Mouse (Mus musculus) limb, embryonic 12.5 days (tissue): ENCODE results near the gene Cux2. TPM values are rescaled to one million over a fixed set of nuclear protein-coding genes. Genes with fewer than 3 reads are reported as not detected.
A peak's percentile ranks its signal among the peaks of the same experiment; 100 is the strongest.

ENCODE experiments used
- ATAC-seq: fragments of 200-750 bp; cut with Nextera tagmentation; 2 replicates; pipeline ENCODE4 v1.8.0; 2017; ENCODE audit warnings: low read depth, moderate TSS enrichment; ENCODE audit not compliant: insufficient number of reproducible peaks, insufficient read depth, low FRiP score, low TSS enrichment
- H3K27ac ChIP-seq: fragments of 300-500 bp; sonication (generic); 2 replicates; pipeline ENCODE4 v1.5.1; 2016; ENCODE audit warnings: mild to moderate bottlenecking, moderate library complexity
- H3K27me3 ChIP-seq: fragments of 300-500 bp; sonication (generic); 2 replicates; pipeline ENCODE4 v1.6.1; 2016; ENCODE audit warnings: mild to moderate bottlenecking, moderate library complexity
- H3K36me3 ChIP-seq: fragments of 300-500 bp; sonication (generic); 2 replicates; pipeline ENCODE4 v1.6.1; 2016; ENCODE audit warnings: mild to moderate bottlenecking, moderate library complexity
- H3K4me1 ChIP-seq: fragments of 300-500 bp; sonication (generic); replicated peaks from 2 replicates; pipeline ENCODE4 v1.6.1; 2016
- H3K4me2 ChIP-seq: fragments of 300-500 bp; sonication (generic); 2 replicates; pipeline ENCODE4 v1.6.1; 2016; ENCODE audit warnings: mild to moderate bottlenecking, moderate library complexity
- H3K4me3 ChIP-seq: fragments of 300-500 bp; sonication (generic); replicated peaks from 2 replicates; pipeline ENCODE4 v1.5.1; 2016; ENCODE audit warnings: mild to moderate bottlenecking
- H3K9ac ChIP-seq: fragments of 300-500 bp; sonication (generic); replicated peaks from 2 replicates; pipeline ENCODE4 v1.6.1; 2016; ENCODE audit warnings: mild to moderate bottlenecking, moderate library complexity
- H3K9me3 ChIP-seq: fragments of 300-500 bp; sonication (generic); 2 replicates; pipeline ENCODE4 v1.6.1; 2016; ENCODE audit warnings: mild to moderate bottlenecking, moderate library complexity
- WGBS: fragments of 180-500 bp; shearing (Covaris S2); methylation state at CpG from one replicate; pipeline ENCODE4 v1.1.7; 2016; 5-methylcytosine and 5-hydroxymethylcytosine counted together
- polyA plus RNA-seq: library from polyadenylated mRNA; unstranded; fragments of >200 nt; fragmentation: Nextera tagmentation; extraction: Ambion mirVana; gene quantifications from 2 replicates; pipeline ENCODE4 v1.2.1, GENCODE M21; 2016

Gene Cux2
- polyA plus RNA-seq, 1 experiment from 2014 or later, result 5.0 TPM

DNA sequence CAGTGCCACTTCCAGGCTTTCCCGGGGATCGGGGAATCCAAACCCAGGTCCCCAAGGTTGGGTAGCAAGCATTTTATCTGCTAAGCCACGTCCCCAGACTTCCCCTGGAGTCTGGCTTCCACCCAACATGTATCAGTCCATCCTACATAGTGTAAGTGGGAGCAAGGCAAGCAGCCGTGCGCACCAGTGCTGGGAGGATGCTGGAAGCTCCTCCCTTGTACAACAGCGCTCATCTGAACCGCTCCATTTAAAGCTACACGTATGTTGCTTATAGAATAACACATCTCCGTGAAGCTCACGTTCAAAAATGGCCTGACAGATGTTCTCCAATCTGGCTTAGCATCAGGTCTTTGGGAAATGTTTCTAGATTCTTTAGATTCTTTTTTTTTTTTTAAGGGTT, 86.9 kb downstream of the Cux2 start:
- Histone ChIP-seq H3K9ac (no peak overlapping the region), H3K27me3 (peaks cover 12% of the 10 kb centered on the region), H3K4me3 (no peak overlapping the region), H3K4me1 (peaks cover 31% of the 10 kb centered on the region), H3K9me3 (no peaks in the 10 kb centered on the region), H3K36me3 (no peaks in the 10 kb centered on the region), H3K27ac (no peak overlapping the region), H3K4me2 (no peak overlapping the region)
- 87% methylated on average over 10 of the region's 10 CpGs for WGBS
- no peak for ATAC-seq

DNA sequence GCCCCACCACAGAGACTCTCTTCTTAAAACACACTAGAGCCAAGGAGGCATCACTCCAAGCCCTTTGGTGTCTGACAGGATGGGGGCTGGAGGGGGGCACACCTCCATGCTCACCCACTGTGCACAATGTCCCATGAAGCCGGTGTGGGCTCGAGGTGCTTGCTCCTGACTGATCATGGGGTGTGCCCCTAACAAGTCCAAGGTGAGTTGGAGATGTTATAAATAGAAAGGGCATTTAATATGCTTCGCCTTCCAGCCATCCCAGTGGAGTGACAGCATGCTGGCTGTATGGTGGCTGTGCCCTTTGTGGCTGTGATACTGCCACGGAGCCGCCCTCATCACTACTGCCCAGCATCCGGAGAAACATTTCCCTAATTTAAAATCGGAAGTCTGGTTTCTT, 87.5 kb downstream of the Cux2 start:
- Histone ChIP-seq H3K4me1 (peaks cover 35% of the 10 kb centered on the region), H3K4me2 (no peak overlapping the region), H3K9ac (no peak overlapping the region), H3K27me3 (peaks cover 12% of the 10 kb centered on the region), H3K27ac (no peak overlapping the region), H3K9me3 (no peaks in the 10 kb centered on the region), H3K4me3 (no peak overlapping the region), H3K36me3 (no peaks in the 10 kb centered on the region)
- no peak for ATAC-seq
- WGBS, result 88% methylated on average over 7 of the region's 7 CpGs

DNA sequence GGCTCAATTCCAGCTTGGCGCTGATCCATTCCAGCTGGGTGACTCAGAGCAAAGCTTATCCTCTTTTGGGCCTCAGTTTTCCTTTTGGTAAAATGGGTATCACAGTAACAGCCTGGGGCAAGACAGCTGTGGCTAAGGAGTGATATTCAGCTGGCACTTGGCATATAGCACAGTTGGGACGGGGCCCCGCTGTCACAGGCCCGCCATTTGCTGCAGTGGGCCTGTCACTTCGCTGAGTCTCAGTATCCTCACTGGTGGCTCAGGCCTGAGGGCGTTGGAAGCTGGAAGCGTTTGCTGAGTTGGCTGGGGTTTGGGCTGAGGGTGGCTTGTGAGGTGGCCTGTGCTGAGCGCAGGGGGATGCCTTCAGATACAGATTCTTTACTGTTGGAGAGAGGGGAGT, 88.6 kb downstream of the Cux2 start:
- Histone ChIP-seq H3K4me1 (peaks cover 24% of the 10 kb centered on the region), H3K9ac (no peak overlapping the region), H3K36me3 (no peaks in the 10 kb centered on the region), H3K4me3 (no peak overlapping the region), H3K4me2 (no peak overlapping the region), H3K9me3 (no peaks in the 10 kb centered on the region), H3K27me3 (peaks cover 12% of the 10 kb centered on the region), H3K27ac (no peak overlapping the region)
- no peak for ATAC-seq
- WGBS, result 81% methylated on average over 8 of the region's 8 CpGs

DNA sequence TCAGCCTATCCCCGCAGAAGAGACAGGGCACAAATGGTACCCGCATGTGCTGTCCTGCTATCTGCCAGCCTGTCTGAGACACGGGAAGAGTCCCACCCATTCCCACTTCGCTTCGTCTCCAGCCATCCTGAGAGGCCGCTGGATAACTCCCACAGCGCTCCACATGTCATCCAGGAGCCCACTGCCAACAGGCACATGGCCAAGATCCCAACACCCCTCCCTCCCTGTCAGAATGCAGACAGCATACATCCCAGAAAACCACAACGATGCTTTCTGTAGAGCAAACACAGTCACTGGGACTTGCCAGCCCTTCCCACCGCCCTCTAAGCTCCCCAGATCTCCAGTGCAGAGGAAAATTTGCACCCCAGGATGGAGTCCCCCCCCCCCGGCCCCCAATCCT, 90.2 kb downstream of the Cux2 start:
- Histone ChIP-seq H3K27me3 (peaks cover 4% of the 10 kb centered on the region), H3K9ac (no peak overlapping the region), H3K4me2 (no peak overlapping the region), H3K36me3 (no peaks in the 10 kb centered on the region), H3K9me3 (no peaks in the 10 kb centered on the region), H3K27ac (no peak overlapping the region), H3K4me1 (peaks cover 25% of the 10 kb centered on the region), H3K4me3 (no peak overlapping the region)
- WGBS, result 67% methylated on average over 10 of the region's 10 CpGs
- ATAC-seq, result no peak

DNA sequence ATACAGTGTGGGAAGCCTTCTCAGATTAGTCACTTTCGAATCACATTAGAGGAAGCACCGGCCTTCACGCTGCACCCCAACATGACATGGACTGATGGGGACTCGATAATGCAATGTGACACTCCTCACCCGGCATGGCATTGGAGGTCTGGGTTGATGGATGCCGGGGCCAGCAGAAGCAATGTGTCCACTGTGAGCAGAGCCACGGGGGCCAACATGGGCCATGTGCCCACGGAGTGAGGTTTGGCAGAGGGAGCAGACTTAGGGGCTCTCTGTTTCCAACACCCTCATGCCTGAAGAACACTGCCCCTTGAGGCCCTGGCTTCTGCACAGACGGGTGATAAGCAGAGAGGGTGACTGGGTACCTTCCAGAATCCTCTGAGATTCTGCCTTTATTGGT, 91.4 kb downstream of the Cux2 start:
- Histone ChIP-seq H3K36me3 (no peaks in the 10 kb centered on the region), H3K4me3 (no peak overlapping the region), H3K9me3 (no peaks in the 10 kb centered on the region), H3K4me1 (peaks cover 32% of the 10 kb centered on the region), H3K4me2 (no peak overlapping the region), H3K27me3 (no peaks in the 10 kb centered on the region; the same call in 1 of the 2 replicates), H3K9ac (no peak overlapping the region), H3K27ac (no peak overlapping the region)
- 81% methylated on average over 9 of the region's 9 CpGs for WGBS
- no peak for ATAC-seq

DNA sequence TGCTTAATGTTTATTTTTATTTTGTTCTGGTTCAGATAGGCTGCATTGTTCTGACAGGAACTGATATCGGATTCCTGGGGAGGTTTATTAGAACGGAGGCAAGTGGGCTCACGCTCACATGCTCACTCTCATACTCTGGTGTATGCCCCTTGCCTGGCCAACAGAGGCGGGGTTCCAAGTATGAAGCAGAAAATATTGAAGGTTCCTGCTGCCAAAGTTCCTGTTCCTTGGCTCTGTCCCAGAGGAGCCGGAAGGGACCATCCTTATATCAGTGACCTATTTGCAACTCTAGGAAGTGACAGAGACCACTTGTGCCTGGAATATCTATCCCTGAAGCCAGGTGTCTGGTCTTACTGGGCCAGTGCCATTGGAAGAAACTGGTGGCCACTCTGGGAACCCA, 94.1 kb downstream of the Cux2 start:
- no peak overlapping the region for H3K27ac ChIP-seq
- WGBS, result 80% methylated on average over 5 of the region's 5 CpGs
- no peak overlapping the region for H3K4me2 ChIP-seq
- no peaks in the 10 kb centered on the region for H3K9me3 ChIP-seq
- ATAC-seq, result no peak
- no peaks in the 10 kb centered on the region for H3K36me3 ChIP-seq
- no peaks in the 10 kb centered on the region; the same call in 1 of the 2 replicates for H3K27me3 ChIP-seq
- H3K9ac ChIP-seq, result no peak overlapping the region
- no peak overlapping the region for H3K4me3 ChIP-seq
- peaks cover 41% of the 10 kb centered on the region for H3K4me1 ChIP-seq

DNA sequence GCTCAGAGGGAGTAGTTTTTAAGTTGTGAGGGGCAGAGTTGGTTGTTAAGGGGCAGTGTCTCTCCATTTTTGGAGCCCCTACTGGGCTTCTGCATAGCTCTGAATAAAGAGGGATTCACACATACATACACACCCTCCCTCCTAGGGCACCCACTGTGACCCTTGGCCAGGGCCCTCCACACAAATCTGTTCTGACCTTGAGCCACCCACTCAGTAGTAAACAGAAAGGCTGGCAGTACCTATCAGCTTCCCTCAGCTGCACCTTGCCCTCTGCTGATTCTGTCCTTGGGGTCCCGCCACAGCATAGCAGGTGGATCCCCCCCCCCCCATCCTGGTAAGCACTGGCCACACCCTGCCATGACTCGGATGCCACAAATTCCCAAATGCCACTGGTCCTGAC, 99.7 kb downstream of the Cux2 start:
- ATAC-seq, result no peak

DNA sequence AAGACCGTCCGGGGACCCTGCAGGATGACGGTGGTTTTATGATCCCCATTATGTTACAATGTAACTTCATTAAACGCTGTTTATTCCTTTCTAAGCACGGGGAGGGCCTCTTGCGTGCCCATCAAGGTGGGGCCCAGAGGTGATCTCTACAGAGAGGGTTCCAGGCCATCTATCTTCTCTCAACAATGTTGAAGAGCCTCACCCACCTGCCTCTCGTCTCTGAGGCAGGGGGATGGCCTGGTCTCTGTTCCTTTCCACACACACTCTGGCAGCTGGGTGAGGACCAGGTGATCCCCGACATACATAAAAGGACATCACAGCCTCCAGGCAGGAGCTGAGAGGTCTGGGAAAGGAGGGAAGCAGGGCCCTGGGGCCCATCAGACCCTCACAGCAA, 100.9 kb downstream of the Cux2 start:
- Histone ChIP-seq H3K4me3 (peak overlapping the region; percentile 33; the same call in 1 of the 2 replicates), H3K27ac (peak overlapping the region; percentile 85), H3K27me3 (peaks cover 13% of the 10 kb centered on the region), H3K9ac (no peak overlapping the region), H3K9me3 (no peaks in the 10 kb centered on the region), H3K36me3 (no peaks in the 10 kb centered on the region), H3K4me2 (peak overlapping the region; percentile 67), H3K4me1 (peaks cover 52% of the 10 kb centered on the region)
- peak; percentile 6; the same call in 1 of the 2 replicates for ATAC-seq
- WGBS, result 2% methylated on average over 8 of the region's 8 CpGs

More for the DNA sequence above, 99.7 kb downstream of the Cux2 start:
- Histone ChIP-seq H3K27me3 (peaks cover 13% of the 10 kb centered on the region), H3K36me3 (no peaks in the 10 kb centered on the region), H3K27ac (no peak overlapping the region), H3K9ac (no peak overlapping the region), H3K9me3 (no peaks in the 10 kb centered on the region), H3K4me2 (no peak overlapping the region), H3K4me1 (peaks cover 60% of the 10 kb centered on the region), H3K4me3 (no peak overlapping the region)
- WGBS, result 70% methylated on average over 1 of the region's 2 CpGs

DNA sequence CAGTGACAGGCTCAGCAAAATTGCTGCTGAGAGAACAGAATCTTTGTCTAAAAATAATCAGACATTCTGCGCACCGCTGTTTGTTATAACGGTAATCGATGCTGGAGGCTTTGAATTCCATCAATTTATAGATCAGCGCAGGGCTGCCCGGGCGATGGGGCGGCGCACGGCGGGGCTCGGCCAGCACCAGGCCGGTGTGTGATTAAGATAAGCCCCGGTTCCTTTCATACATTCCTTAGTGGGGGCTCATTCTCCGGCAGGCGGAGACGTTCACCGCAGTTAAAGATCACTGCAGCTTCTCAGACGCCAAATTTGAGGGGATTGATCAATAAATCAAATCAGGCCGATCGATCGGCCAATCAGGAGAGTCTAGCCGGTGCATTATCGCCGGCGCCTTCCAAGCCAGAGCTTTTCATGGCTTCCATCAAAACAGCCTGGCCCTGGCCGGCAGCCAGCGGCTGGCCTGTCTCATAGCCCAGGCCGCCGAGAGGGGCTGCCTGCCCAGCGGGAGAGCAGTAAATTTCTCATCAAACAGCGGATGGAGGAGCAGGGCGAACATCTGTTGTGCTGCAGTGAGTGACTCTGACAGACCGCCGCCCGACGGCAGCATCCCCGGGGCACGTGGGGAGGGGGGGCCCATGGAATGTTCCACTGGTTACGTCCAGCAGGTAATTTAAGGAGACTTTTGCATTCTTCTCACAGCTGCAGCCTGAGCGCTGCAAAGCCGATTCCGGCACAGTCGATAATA, 101.4 kb downstream of the Cux2 start:
- under 1% methylated on average over 44 of the region's 44 CpGs for WGBS
- Histone ChIP-seq H3K9ac (peak overlapping the region; percentile 37; the same call in 1 of the 2 replicates), H3K27me3 (peaks cover 13% of the 10 kb centered on the region), H3K4me2 (peak overlapping the region; percentile 67), H3K4me3 (peak overlapping the region; percentile 33), H3K36me3 (no peaks in the 10 kb centered on the region), H3K4me1 (peaks cover 47% of the 10 kb centered on the region), H3K9me3 (no peaks in the 10 kb centered on the region), H3K27ac (peak overlapping the region; percentile 85)
- ATAC-seq, result peak; percentile 87

DNA sequence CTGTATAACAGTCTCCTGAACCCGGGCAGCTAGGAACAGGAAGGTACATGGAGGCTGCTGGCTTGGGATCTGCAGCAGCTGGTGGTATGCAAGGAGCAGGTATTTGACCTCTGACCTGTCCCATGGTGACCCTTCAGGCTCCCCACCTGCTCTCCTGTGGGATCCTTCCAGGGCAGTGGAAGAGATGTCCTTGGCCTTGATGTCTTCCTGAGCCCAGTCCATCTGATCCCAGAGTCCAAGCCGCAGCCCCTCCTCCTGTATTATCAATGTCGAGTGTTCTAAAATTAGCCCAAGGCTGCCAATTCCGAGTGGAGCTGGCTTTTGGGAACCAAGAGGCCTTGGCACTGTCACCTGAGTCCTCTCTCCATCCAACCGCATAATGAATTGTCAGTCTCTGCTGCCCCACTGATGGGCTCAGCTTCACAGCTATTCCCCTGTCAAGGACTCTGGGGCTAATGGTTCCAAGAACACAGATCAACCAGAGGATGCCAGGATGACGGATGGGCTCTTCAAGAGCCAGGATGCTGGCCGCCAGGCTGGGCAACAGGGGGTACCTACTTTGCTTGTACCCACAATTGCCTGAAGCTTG, 103.2 kb downstream of the Cux2 start:
- no peak for ATAC-seq
- no peaks in the 10 kb centered on the region for H3K9me3 ChIP-seq
- H3K4me3 ChIP-seq, result no peak overlapping the region
- H3K27ac ChIP-seq, result no peak overlapping the region
- 82% methylated on average over 7 of the region's 7 CpGs for WGBS
- no peak overlapping the region for H3K9ac ChIP-seq
- peaks cover 42% of the 10 kb centered on the region for H3K4me1 ChIP-seq
- H3K36me3 ChIP-seq, result no peaks in the 10 kb centered on the region
- H3K27me3 ChIP-seq, result peaks cover 13% of the 10 kb centered on the region
- H3K4me2 ChIP-seq, result no peak overlapping the region

DNA sequence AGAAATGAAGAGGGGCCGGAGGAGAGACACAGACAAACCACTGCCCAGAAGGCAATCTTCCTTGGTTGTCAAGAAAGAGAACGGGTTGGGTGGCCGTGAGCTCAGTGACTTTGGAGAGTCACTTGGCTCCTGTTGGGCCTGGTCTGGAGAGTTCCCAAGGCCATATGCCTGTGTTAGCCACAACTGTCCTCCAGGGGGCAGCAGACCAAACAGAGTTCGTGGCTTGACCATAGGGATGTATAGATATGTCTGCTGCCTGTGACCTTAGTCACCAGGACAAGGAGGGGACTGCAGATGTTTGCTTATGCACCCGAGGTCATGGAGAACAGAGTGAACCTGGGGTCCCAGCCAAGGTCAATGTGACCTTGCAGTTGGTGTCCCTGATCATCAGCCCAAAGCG, 104.1 kb downstream of the Cux2 start:
- peaks cover 39% of the 10 kb centered on the region for H3K4me1 ChIP-seq
- H3K36me3 ChIP-seq, result no peaks in the 10 kb centered on the region
- 52% methylated on average over 6 of the region's 6 CpGs for WGBS
- no peak for ATAC-seq
- no peak overlapping the region for H3K4me2 ChIP-seq
- no peak overlapping the region for H3K9ac ChIP-seq
- H3K4me3 ChIP-seq, result no peak overlapping the region
- no peaks in the 10 kb centered on the region for H3K9me3 ChIP-seq
- no peak overlapping the region for H3K27ac ChIP-seq
- H3K27me3 ChIP-seq, result peaks cover 13% of the 10 kb centered on the region
